Mouse (Mus musculus): Measurements from ENCODE around the gene Cxcl15. TPM values are rescaled to one million over a fixed set of nuclear protein-coding genes. Genes with fewer than 3 reads are reported as not detected.
A peak's percentile ranks its signal among the peaks of the same experiment; 100 is the strongest.
"Not testable (repeated sequence)": the region's sequence is repeated elsewhere in the genome, so short reads cannot be mapped to it uniquely, and the experiment has no call there.

Gene Cxcl15
- polyA plus RNA-seq, 1 experiment from 2014 or later: 0.13 TPM

- no peak overlapping the region for H3K4me3 ChIP-seq
Observed at GRCm38 (mm10) chr5:90804574-90804973, 10.2 kb downstream of the Cxcl15 start.

GRCm38 (mm10) chr5:90806050-90806449, 11.7 kb downstream of the Cxcl15 start:
- Histone ChIP-seq H3K36me3 (no peaks in the 10 kb centered on the region), H3K9me3 (no peaks in the 10 kb centered on the region), H3K4me2 (no peak overlapping the region), H3K9ac (no peak overlapping the region), H3K4me1 (peaks cover 5% of the 10 kb centered on the region), H3K27me3 (no peaks in the 10 kb centered on the region), H3K4me3 (no peak overlapping the region), H3K27ac (no peak overlapping the region)
- ATAC-seq (ENCODE audit: insufficient number of reproducible peaks, insufficient read depth, low FRiP score, low TSS enrichment, low read depth): no peak

More at GRCm38 (mm10) chr5:90804574-90804973, 10.2 kb downstream of the Cxcl15 start:
- Histone ChIP-seq H3K4me1 (peaks cover 5% of the 10 kb centered on the region), H3K4me2 (no peak overlapping the region), H3K27ac (no peak overlapping the region), H3K36me3 (no peaks in the 10 kb centered on the region), H3K27me3 (no peaks in the 10 kb centered on the region), H3K9ac (no peak overlapping the region), H3K9me3 (no peaks in the 10 kb centered on the region)
- ATAC-seq (ENCODE audit: insufficient number of reproducible peaks, insufficient read depth, low FRiP score, low TSS enrichment, low read depth): no peak

GRCm38 (mm10) chr5:90807176-90807950, 13.0 kb downstream of the Cxcl15 start:
- Histone ChIP-seq H3K9me3 (no peaks in the 10 kb centered on the region), H3K4me2 (no peak overlapping the region), H3K27me3 (no peaks in the 10 kb centered on the region), H3K27ac (no peak overlapping the region), H3K9ac (no peak overlapping the region), H3K4me3 (no peak overlapping the region), H3K4me1 (peaks cover 5% of the 10 kb centered on the region), H3K36me3 (no peaks in the 10 kb centered on the region)
- WGBS: 43% methylated on average over 3 of the region's 3 CpGs
- no peak for ATAC-seq (ENCODE audit: insufficient number of reproducible peaks, insufficient read depth, low FRiP score, low TSS enrichment, low read depth)

GRCm38 (mm10) chr5:90819756-90820155, 25.4 kb downstream of the Cxcl15 start:
- Histone ChIP-seq H3K9me3 (no peaks in the 10 kb centered on the region), H3K36me3 (no peaks in the 10 kb centered on the region), H3K27me3 (no peaks in the 10 kb centered on the region), H3K4me1 (no peaks in the 10 kb centered on the region), H3K9ac (no peak overlapping the region), H3K4me3 (no peak overlapping the region), H3K4me2 (no peak overlapping the region), H3K27ac (no peak overlapping the region)
- ATAC-seq (ENCODE audit: insufficient number of reproducible peaks, insufficient read depth, low FRiP score, low TSS enrichment, low read depth): no peak

- Histone ChIP-seq H3K27ac (peak overlapping the region; percentile 67), H3K27me3 (no peaks in the 10 kb centered on the region; the same call in none of the 2 replicates), H3K36me3 (no peaks in the 10 kb centered on the region), H3K4me2 (peak overlapping the region; percentile 35), H3K4me1 (peaks cover 17% of the 10 kb centered on the region), H3K9ac (no peak overlapping the region), H3K4me3 (no peak overlapping the region), H3K9me3 (no peaks in the 10 kb centered on the region)
- ATAC-seq (ENCODE audit: insufficient number of reproducible peaks, insufficient read depth, low FRiP score, low TSS enrichment, low read depth): peak; percentile 85
- 29% methylated on average over 11 of the region's 11 CpGs for WGBS
Observed at GRCm38 (mm10) chr5:90832145-90832767, 37.9 kb downstream of the Cxcl15 start.

- Histone ChIP-seq H3K4me3 (no peak overlapping the region), H3K27me3 (no peaks in the 10 kb centered on the region; the same call in none of the 2 replicates), H3K36me3 (no peaks in the 10 kb centered on the region), H3K4me2 (no peak overlapping the region), H3K9ac (no peak overlapping the region), H3K4me1 (peaks cover 17% of the 10 kb centered on the region), H3K9me3 (no peaks in the 10 kb centered on the region), H3K27ac (peak overlapping the region; percentile 67)
- WGBS: 55% methylated on average over 8 of the region's 8 CpGs
- peak; percentile 62 for ATAC-seq (ENCODE audit: insufficient number of reproducible peaks, insufficient read depth, low FRiP score, low TSS enrichment, low read depth)
Observed at GRCm38 (mm10) chr5:90832768-90833388, 38.5 kb downstream of the Cxcl15 start.

GRCm38 (mm10) chr5:90834436-90834835, 40.1 kb downstream of the Cxcl15 start:
- Histone ChIP-seq H3K4me1 (peaks cover 17% of the 10 kb centered on the region), H3K36me3 (no peaks in the 10 kb centered on the region), H3K9me3 (no peaks in the 10 kb centered on the region), H3K4me3 (no peak overlapping the region), H3K9ac (no peak overlapping the region), H3K27me3 (no peaks in the 10 kb centered on the region; the same call in none of the 2 replicates), H3K4me2 (no peak overlapping the region), H3K27ac (no peak overlapping the region)
- ATAC-seq (ENCODE audit: insufficient number of reproducible peaks, insufficient read depth, low FRiP score, low TSS enrichment, low read depth): no peak
- WGBS: 62% methylated on average over 4 of the region's 4 CpGs

- Histone ChIP-seq H3K4me1 (0 out of 2 replicates have a peak, but pooled peaks cover 4% of the 10 kb centered on the region), H3K36me3 (no peaks in the 10 kb centered on the region), H3K4me2 (no peak overlapping the region), H3K27me3 (no peaks in the 10 kb centered on the region; the same call in none of the 2 replicates), H3K27ac (no peak overlapping the region), H3K4me3 (no peak overlapping the region), H3K9ac (no peak overlapping the region), H3K9me3 (no peaks in the 10 kb centered on the region)
- ATAC-seq (ENCODE audit: insufficient number of reproducible peaks, insufficient read depth, low FRiP score, low TSS enrichment, low read depth): no peak
- 78% methylated on average over 5 of the region's 5 CpGs for WGBS
Observed at GRCm38 (mm10) chr5:90838582-90838981, 44.2 kb downstream of the Cxcl15 start.

- no peaks in the 10 kb centered on the region for H3K9me3 ChIP-seq
- no peak overlapping the region for H3K4me3 ChIP-seq
- no peak overlapping the region for H3K27ac ChIP-seq
- ATAC-seq (ENCODE audit: insufficient number of reproducible peaks, insufficient read depth, low FRiP score, low TSS enrichment, low read depth): no peak
- H3K4me1 ChIP-seq: 0 out of 2 replicates have a peak, but pooled peaks cover 4% of the 10 kb centered on the region
- no peak overlapping the region for H3K4me2 ChIP-seq
- H3K27me3 ChIP-seq: no peaks in the 10 kb centered on the region; the same call in 1 of the 2 replicates
- H3K36me3 ChIP-seq: no peaks in the 10 kb centered on the region
- no peak overlapping the region for H3K9ac ChIP-seq
- 67% methylated on average over 7 of the region's 7 CpGs for whole genome bisulfite sequencing
Observed at GRCm38 (mm10) chr5:90840902-90841869, 46.9 kb downstream of the Cxcl15 start.

GRCm38 (mm10) chr5:90843891-90844290, 49.6 kb downstream of the Cxcl15 start:
- H3K36me3 ChIP-seq: no peaks in the 10 kb centered on the region
- H3K4me3 ChIP-seq: no peak overlapping the region
- H3K4me2 ChIP-seq: no peak overlapping the region
- WGBS: 83% methylated on average over 3 of the region's 3 CpGs
- ATAC-seq (ENCODE audit: insufficient number of reproducible peaks, insufficient read depth, low FRiP score, low TSS enrichment, low read depth): no peak
- no peaks in the 10 kb centered on the region for H3K9me3 ChIP-seq
- no peaks in the 10 kb centered on the region; the same call in 1 of the 2 replicates for H3K27me3 ChIP-seq
- H3K27ac ChIP-seq: no peak overlapping the region
- 0 out of 2 replicates have a peak, but pooled peaks cover 4% of the 10 kb centered on the region for H3K4me1 ChIP-seq
- H3K9ac ChIP-seq: no peak overlapping the region

GRCm38 (mm10) chr5:90850096-90850495, 55.8 kb downstream of the Cxcl15 start:
- not testable (repeated sequence) for H3K4me1 ChIP-seq; H3K36me3 ChIP-seq; H3K27me3 ChIP-seq; H3K4me2 ChIP-seq; H3K27ac ChIP-seq; H3K9ac ChIP-seq; H3K4me3 ChIP-seq; H3K9me3 ChIP-seq; ATAC-seq (ENCODE audit: insufficient number of reproducible peaks, insufficient read depth, low FRiP score, low TSS enrichment, low read depth)
- WGBS: 89% methylated on average over 7 of the region's 7 CpGs

Data from embryonic facial prominence, embryonic 13.5 days (tissue).